Mouse (Mus musculus) adrenal gland, postnatal 25 days (tissue): ENCODE data around the gene Dbh. TPM values are rescaled to one million over a fixed set of nuclear protein-coding genes. Genes with fewer than 3 reads are reported as not detected.
A peak's percentile ranks its signal among the peaks of the same experiment; 100 is the strongest.

ENCODE experiments used
- DNase-seq: peaks from one replicate; pipeline ENCODE4 v3.0.0; 2021; ENCODE audit warnings: mixed read lengths
- total RNA-seq: library from RNA; stranded (reverse); gene quantifications from 2 replicates; pipeline ENCODE4 v1.2.3, GENCODE M21; 2021

Gene Dbh
- total RNA-seq, 1 experiment from 2014 or later, result 373 TPM

DNA sequence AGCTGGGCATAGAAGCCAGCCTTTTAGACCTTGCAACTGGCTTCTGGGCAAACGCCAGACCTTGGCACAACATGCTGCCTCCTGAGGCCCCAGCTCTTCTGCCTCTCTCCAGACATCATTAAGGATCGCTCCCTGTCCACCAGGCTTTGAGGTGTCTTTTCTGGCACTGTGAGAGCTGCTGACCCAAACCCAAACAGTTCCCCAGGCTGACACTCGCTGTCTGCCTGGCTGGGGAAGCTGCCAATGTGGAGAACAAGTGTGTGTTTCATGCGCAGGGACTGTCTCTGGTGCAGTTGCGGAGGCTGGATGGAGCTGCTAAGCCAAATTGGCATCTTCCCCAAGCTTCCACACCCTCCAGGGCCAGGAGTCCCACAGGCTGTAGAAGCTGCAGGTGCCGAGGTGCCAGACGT is 58.0 kb downstream of the Dbh start:
- peak; percentile 32 for DNase-seq

DNA sequence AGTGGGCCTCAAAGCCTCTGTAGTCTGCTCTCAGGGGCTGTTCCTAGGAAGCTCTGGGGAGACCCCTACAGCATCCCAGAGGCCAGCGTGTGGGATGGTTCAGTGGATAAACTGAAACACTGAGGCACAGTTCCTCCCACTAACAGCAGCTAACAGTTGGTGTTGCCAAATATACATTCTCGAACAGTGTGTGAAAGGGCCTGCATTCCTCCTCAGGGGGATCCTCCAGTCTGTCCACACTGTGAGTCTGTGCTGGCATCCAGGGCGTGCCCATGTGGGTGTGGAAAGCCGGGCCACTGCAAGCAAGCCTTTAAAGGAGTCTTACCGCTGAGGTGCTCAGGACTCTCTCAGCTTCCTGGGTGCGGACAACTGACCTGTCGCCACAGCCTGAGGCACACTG is 61.5 kb downstream of the Dbh start:
- DNase-seq, result no peak

DNA sequence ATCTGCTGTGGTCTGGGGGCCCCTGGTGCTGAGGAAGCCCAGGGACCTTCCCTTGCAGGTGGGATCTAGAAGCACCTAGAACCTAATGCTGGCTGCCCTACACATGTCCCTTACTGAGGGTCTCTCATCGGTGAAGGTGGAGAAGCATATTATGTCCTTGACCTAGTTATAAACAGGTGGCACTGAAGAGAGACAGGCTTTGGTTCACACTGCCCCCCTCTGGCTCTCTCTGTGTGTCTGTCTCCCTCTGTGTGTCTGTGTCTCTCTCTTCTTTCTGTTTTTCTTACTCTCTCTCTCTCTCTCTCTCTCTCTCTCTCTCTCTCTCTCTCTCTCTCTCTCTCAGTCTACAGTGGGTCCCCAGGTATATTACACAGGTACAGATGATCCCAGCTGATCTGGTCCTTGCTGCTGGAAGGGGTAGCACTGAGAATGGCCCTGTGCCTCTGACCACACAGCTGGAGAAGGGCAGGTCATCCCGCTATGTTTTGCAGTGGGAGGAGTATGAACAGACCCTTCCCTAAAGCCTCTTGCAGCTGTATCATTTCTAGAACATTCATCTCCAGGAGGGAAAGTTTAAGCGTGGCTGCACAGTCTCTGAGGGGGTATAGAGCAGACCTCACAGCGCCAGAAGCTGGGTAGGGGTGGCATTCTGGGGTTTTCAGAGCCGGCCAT is 63.9 kb downstream of the Dbh start:
- no peak for DNase-seq

DNA sequence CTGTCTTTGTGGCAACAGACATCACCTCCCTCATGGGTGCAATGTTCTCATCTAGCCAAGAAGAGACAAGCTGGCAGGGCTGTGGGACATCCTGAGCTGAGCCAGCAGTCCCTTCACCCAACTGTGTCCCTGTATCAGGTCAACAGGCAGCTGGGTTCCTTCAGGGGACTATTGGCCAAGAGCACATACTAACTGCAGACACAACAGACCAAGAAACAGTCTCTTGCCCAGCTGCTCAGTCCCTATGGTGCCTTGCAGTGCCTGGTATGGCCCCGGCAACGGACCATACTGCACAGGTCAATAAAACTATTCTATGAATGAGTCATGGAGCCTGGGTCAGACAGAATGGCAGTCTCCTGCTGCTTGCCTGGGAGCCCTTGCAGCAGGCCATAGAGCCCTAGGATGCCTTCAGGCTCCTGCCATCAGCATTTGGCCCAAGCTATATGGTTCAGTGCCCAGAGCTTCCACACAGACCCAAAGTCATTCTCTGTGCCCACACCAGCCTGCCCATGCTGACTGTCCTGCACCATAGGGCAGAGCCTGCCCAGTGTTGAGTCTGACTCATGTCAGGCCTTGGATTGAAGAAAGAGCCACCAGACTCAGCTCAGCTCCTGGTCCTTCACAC is 64.6 kb downstream of the Dbh start:
- no peak for DNase-seq

DNA sequence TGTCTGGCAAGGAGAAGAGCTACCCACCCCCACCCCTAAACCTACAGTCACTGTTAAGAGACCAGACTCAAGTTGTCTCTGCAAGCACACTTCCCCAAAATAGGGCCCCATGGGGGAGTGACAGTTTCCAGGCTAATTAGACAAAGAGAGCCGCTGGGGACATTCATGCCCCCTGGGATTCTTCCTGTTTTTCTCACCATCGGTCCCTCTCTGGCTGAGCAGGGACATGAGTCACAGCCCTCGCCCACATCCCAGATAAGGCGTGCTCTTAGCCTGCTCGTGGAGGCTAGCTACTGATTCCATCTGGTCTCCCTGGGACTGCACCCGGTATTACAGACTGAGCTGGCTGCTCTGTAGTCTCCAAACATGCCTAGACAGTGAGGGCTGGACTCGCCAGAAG is 67.3 kb downstream of the Dbh start:
- DNase-seq, result peak; percentile 26

Other genes starting within 250 kb of the Dbh start
- 44.2 and 45.9 TPM in 2 replicates for gene Surf2, start 248.9 kb upstream of the Dbh start, total RNA-seq
- 109 and 117 TPM in 2 replicates for gene Surf1, start 248.7 kb upstream of the Dbh start, total RNA-seq
- gene Surf4, start 231.3 kb upstream of the Dbh start, total RNA-seq, result 152 and 210 TPM in 2 replicates
- gene Stkld1, start 231.2 kb upstream of the Dbh start, total RNA-seq, result 0.33 TPM in 1 of 2 replicates, not detected in the other
- gene Rexo4, start 200.8 kb upstream of the Dbh start, total RNA-seq, result 40.5 and 51.1 TPM in 2 replicates
- not detected in 2 replicates for gene Adamts13, start 191.8 kb upstream of the Dbh start, total RNA-seq
- 47.5 and 53.5 TPM in 2 replicates for gene Cacfd1, start 155.3 kb upstream of the Dbh start, total RNA-seq
- gene Slc2a6, start 137.2 kb upstream of the Dbh start, total RNA-seq, result 0.71 and 0.97 TPM in 2 replicates
- not detected in 2 replicates for gene Mymk, start 93.1 kb upstream of the Dbh start, total RNA-seq
- 17.4 and 17.9 TPM in 2 replicates for gene Adamtsl2, start 85.9 kb upstream of the Dbh start, total RNA-seq
- gene Fam163b, start 22.7 kb upstream of the Dbh start, total RNA-seq, result 1.6 and 2.3 TPM in 2 replicates
- gene Sardh, start 83.1 kb downstream of the Dbh start, total RNA-seq, result 8.3 and 17.7 TPM in 2 replicates